In the genomic region with DNA sequence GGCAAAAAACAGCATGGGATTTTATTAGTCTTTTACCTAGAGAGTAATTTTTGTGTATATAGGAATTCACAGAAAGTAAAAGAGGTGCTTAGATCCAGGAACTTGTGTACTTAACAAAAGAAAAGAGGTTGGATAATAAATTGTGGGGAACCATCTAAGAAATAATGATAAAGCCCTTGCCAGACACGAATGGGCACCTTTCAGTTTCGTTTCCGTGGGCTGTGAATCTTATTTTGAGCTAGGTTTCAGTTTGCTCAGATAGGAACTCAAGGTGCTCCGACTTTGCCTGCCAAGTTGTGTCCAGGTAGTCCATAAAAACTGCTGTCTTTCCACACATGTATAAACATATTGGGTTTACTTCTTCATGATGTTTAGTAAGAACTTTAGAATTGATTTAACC, we compare ENCODE assay signal across 10 mouse cellular contexts. TPM values are rescaled to one million over a fixed set of nuclear protein-coding genes. Genes with fewer than 3 reads are reported as not detected.
A peak's percentile ranks its signal among the peaks of the same experiment; 100 is the strongest.
DNase-seq lines count a peak whose midpoint lies in the region; ATAC-seq and TF ChIP-seq lines count a peak whose summit lies in the region.
"Had no signal": no experiment of that assay in that cellular context is flagged by ENCODE, and none has a peak within 500 bp of the region (broad histone marks: within the 10 kb centered on the region; RNA-seq: fewer than 3 reads in every experiment).

No protein-coding gene starts in this region.

- no peak overlapping the region for H3K4me2 ChIP-seq in liver, embryonic 11.5 days

- TF ChIP-seq CTCF in liver, adult 2 months (IDR thresholded peaks at IDR 0.05; ENCODE audit: low read depth, low read length) = no peak
- no peak for TF ChIP-seq CTCF in MEL (IDR thresholded peaks at IDR 0.05 in 2 of 3, conservative IDR thresholded peaks at IDR 0.05 in 1 of 3; ENCODE audit: control insufficient read depth in 1 of 3, insufficient read depth in 1 of 3, low read depth in 2 of 3, low read length in 3 of 3, poor library complexity in 1 of 3, severe bottlenecking in 1 of 3)

- no peaks in the 10 kb centered on the region for H3K4me1 ChIP-seq in liver, adult 2 months (ENCODE audit: control insufficient read depth, insufficient read depth, low read length)
- no peaks in the 10 kb centered on the region for H3K4me1 ChIP-seq in liver, embryonic 11.5 days (replicated peaks; ENCODE audit: control insufficient read depth, insufficient read depth, low read length)
- no peaks in the 10 kb centered on the region for H3K4me1 ChIP-seq in MEL (ENCODE audit: control insufficient read depth in 1 of 2, insufficient read depth in 2 of 2, low read length in 2 of 2)
- H3K4me1 ChIP-seq: stomach, embryonic 15.5 days had no signal

- no peak overlapping the region for H3K27ac ChIP-seq in liver, adult 2 months (replicated peaks; ENCODE audit: insufficient read depth, low read depth, low read length)
- no peak overlapping the region for H3K27ac ChIP-seq in liver, embryonic 11.5 days (ENCODE audit: low read depth, low read length)
- H3K27ac ChIP-seq in MEL (ENCODE audit: control insufficient read depth, low read depth, low read length) = no peak overlapping the region
- H3K27ac ChIP-seq: embryonic facial prominence, embryonic 10.5 days; stomach, embryonic 15.5 days had no signal

- no peak for TF ChIP-seq EP300 in MEL (IDR thresholded peaks at IDR 0.05; ENCODE audit: low read depth in 1 of 2, low read length in 2 of 2)

- peak; percentile 15 for DNase-seq in liver, adult 2 months (ENCODE audit: extremely low read depth, low read depth, low spot score)
- DNase-seq in liver, embryonic 11.5 days (ENCODE audit: low spot score) = no peak
- peak; percentile 58 for DNase-seq in MEL (ENCODE audit: low read depth, low spot score)
- DNase-seq in yolk sac, embryonic 10.5 days (ENCODE audit: low spot score) = no peak
- DNase-seq in kidney, postnatal 14 days = no peak
- DNase-seq in left cerebral cortex, adult 9 months (ENCODE audit: low spot score in 2 of 2) = no peak

- 53% methylated on average over 4 of the region's 4 CpGs for WGBS in liver, adult 2 months
- 77% methylated on average over 4 of the region's 4 CpGs for WGBS in liver, embryonic 11.5 days

- H3K9me3 ChIP-seq in liver, embryonic 11.5 days (ENCODE audit: control insufficient read depth, low read length) = no peaks in the 10 kb centered on the region
- H3K9me3 ChIP-seq in MEL (replicated peaks; ENCODE audit: insufficient read depth, low read length) = no peaks in the 10 kb centered on the region
- H3K9me3 ChIP-seq: embryonic facial prominence, embryonic 10.5 days; stomach, embryonic 15.5 days had no signal

- no peak for TF ChIP-seq POLR2A in liver, adult 2 months (IDR thresholded peaks at IDR 0.05; ENCODE audit: extremely low read depth, insufficient read depth, low read length)
- no peak for TF ChIP-seq POLR2A in MEL (IDR thresholded peaks at IDR 0.05; ENCODE audit: control insufficient read depth in 1 of 2, insufficient read depth in 1 of 2, low read depth in 1 of 2, low read length in 2 of 2, poor library complexity in 1 of 2)

- no peak overlapping the region for H3K9ac ChIP-seq in liver, adult 2 months (ENCODE audit: low read depth, low read length)
- no peak overlapping the region for H3K9ac ChIP-seq in liver, embryonic 11.5 days (ENCODE audit: low read depth, low read length)
- H3K9ac ChIP-seq in MEL (ENCODE audit: control insufficient read depth, low read depth, low read length, poor library complexity, severe bottlenecking) = peak overlapping the region; percentile 68
- H3K9ac ChIP-seq: stomach, embryonic 15.5 days had no signal

- peak overlapping the region; percentile 33; the same call in 1 of the 2 replicates for H3K4me3 ChIP-seq in liver, adult 2 months (ENCODE audit: insufficient read depth, low read depth, low read length)
- H3K4me3 ChIP-seq in liver, embryonic 11.5 days (ENCODE audit: low read depth, low read length) = no peak overlapping the region
- H3K4me3 ChIP-seq in MEL (ENCODE audit: control insufficient read depth in 1 of 2, insufficient read depth in 1 of 2, low read depth in 2 of 2, low read length in 2 of 2) = peak overlapping the region; percentile 70 to 96
- H3K4me3 ChIP-seq: embryonic facial prominence, embryonic 10.5 days had no signal

- peaks cover 5% of the 10 kb centered on the region for H3K36me3 ChIP-seq in liver, adult 2 months (ENCODE audit: control insufficient read depth, insufficient read depth, low read length)
- H3K36me3 ChIP-seq in liver, embryonic 11.5 days (ENCODE audit: control insufficient read depth, insufficient read depth, low read length) = no peaks in the 10 kb centered on the region
- no peaks in the 10 kb centered on the region for H3K36me3 ChIP-seq in MEL (ENCODE audit: control insufficient read depth in 1 of 2, insufficient read depth in 2 of 2, low read length in 2 of 2)
- H3K36me3 ChIP-seq: embryonic facial prominence, embryonic 10.5 days; stomach, embryonic 15.5 days had no signal

- no peak for ATAC-seq in liver, embryonic 11.5 days (replicated peaks; ENCODE audit: low FRiP score)
- peak; percentile 58 for ATAC-seq in inflammation-experienced regulatory T-cells, adult 6 months
- ATAC-seq in neutrophil, adult 5-6 weeks (ENCODE audit: extremely low read depth, insufficient number of reproducible peaks, low FRiP score, poor library complexity, severe bottlenecking) = peak; percentile 74; the same call in 1 of the 2 replicates

- no peaks in the 10 kb centered on the region for H3K27me3 ChIP-seq in liver, adult 2 months (ENCODE audit: control insufficient read depth, insufficient read depth, low read length)
- no peaks in the 10 kb centered on the region for H3K27me3 ChIP-seq in liver, embryonic 11.5 days (replicated peaks; ENCODE audit: control insufficient read depth, insufficient read depth, low read length)
- no peaks in the 10 kb centered on the region for H3K27me3 ChIP-seq in MEL (ENCODE audit: control insufficient read depth in 1 of 2, insufficient read depth in 2 of 2, low read length in 2 of 2)
- H3K27me3 ChIP-seq: stomach, embryonic 15.5 days had no signal

- no peak; the same call in 1 of the 2 replicates for TF ChIP-seq RAD21 in MEL (IDR thresholded peaks at IDR 0.05; ENCODE audit: low read depth, low read length)

- H3K79me2 ChIP-seq in liver, adult 2 months (ENCODE audit: control insufficient read depth, insufficient read depth, low read length) = peaks cover under 1% of the 10 kb centered on the region; the same call in 1 of the 2 replicates
- H3K79me2 ChIP-seq in MEL (ENCODE audit: control insufficient read depth, insufficient read depth, low read length, poor library complexity) = no peaks in the 10 kb centered on the region; the same call in 1 of the 2 replicates

TF ChIP-seq in MEL, 35 proteins besides CTCF, POLR2A, EP300 and RAD21:
- TF ChIP-seq MXI1 (IDR thresholded peaks at IDR 0.05; ENCODE audit: low read depth, low read length) (0 out of 2 replicates have a peak, but pooled peaks have one; percentile 26), ETS1 (IDR thresholded peaks at IDR 0.05; ENCODE audit: low read depth, low read length) (peak; percentile 66; the same call in 1 of the 2 replicates), NELFE (IDR thresholded peaks at IDR 0.05; ENCODE audit: low read depth, low read length) (no peak)

RNA-seq across cellular contexts. Expression of a gene that starts 1.6 kb away (rescaled TPM):
- 13.2 and 18.6 TPM in 2 replicates for total RNA-seq in liver, adult 2 months (2014; rRNA removed)
- 9.1 and 15.7 TPM in 2 replicates for polyA plus RNA-seq in liver, adult 2 months (2012; rRNA removed)
- polyA plus RNA-seq in liver, embryonic 11.5 days (2014; fragmentation: Nextera tagmentation; extraction: Ambion mirVana) = 4.6 and 5.2 TPM in 2 replicates
- 2.0 and 2.4 TPM in 2 replicates for total RNA-seq in MEL (2012; rRNA removed)
- polyA plus RNA-seq in MEL (2012; ENCODE audit: insufficient read depth in 1 of 2, insufficient read length in 2 of 2, low read depth in 1 of 2, low replicate concordance in 2 of 2, missing spikeins in 1 of 2) = 1 to 10 TPM in 1 of 2 experiments, not detected in 1; 5.1 TPM
- polyA plus RNA-seq in inflammation-experienced regulatory T-cells, adult 6 months (2017; shearing (Covaris generic)) = 10 to 100 TPM; 18.3 to 35.1 (median 24.0) TPM
- 38.3 and 43.8 TPM in 2 replicates for total RNA-seq in neutrophil, adult 5-6 weeks (2017)

RNA-seq across cellular contexts. Expression of a gene that starts 47.1 kb away (rescaled TPM):
- total RNA-seq in liver, adult 2 months (2014; rRNA removed) = 137 and 148 TPM in 2 replicates
- polyA plus RNA-seq in liver, adult 2 months (2012; rRNA removed) = 10.4 and 12.5 TPM in 2 replicates
- polyA plus RNA-seq in liver, embryonic 11.5 days (2014; fragmentation: Nextera tagmentation; extraction: Ambion mirVana) = 3.5 TPM in 2 replicates
- 1.5 and 2.1 TPM in 2 replicates for total RNA-seq in MEL (2012; rRNA removed)
- 1 to 10 TPM in 1 of 2 experiments, not detected in 1; 1.3 TPM for polyA plus RNA-seq in MEL (2012; ENCODE audit: insufficient read depth in 1 of 2, insufficient read length in 2 of 2, low read depth in 1 of 2, low replicate concordance in 2 of 2, missing spikeins in 1 of 2)
- polyA plus RNA-seq in inflammation-experienced regulatory T-cells, adult 6 months (2017; shearing (Covaris generic)) = 10 to 100 TPM; 12.9 to 22.8 (median 20.5) TPM
- 44.7 and 94.0 TPM in 2 replicates for total RNA-seq in neutrophil, adult 5-6 weeks (2017)

Comparison
In these comparisons a context has a peak if more than half of its experiments do, and no peak if none do; other contexts are left out.
1. DNase-seq: peak in liver, adult 2 months (single experiment) and MEL (single experiment); none in liver, embryonic 11.5 days (single experiment), yolk sac, embryonic 10.5 days (single experiment), kidney, postnatal 14 days (single experiment) and left cerebral cortex, adult 9 months (0 of 2).